Mouse (Mus musculus): ENCODE data around the gene Rinl.

DNA sequence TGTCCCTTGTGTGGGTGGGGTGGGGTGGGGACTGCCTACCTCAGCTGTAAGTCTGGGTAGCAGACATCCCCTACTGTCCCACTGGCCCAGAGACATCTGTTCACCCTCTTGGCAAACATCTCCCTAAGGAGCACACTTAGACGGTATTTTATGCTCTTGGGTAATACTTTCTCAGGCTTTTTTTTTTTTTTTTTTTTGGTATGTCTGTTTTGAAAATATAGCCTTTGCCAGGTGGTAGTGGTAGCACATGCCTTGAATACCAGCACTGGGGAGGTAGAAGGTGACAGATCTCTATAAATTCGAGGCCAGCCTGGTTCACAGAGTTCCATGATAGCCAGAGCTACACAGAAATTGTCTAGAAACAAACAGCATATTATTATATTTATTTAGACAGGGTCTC is 35.2 kb downstream of the Rinl start:
- TF ChIP-seq EP300 (IDR thresholded peaks at IDR 0.05; ENCODE audit: low read length) (no peak), NELFE (IDR thresholded peaks at IDR 0.05; ENCODE audit: low read depth, low read length) (no peak), POLR2A (IDR thresholded peaks at IDR 0.05; ENCODE audit: low read depth, low read length) (no peak)
